Mouse (Mus musculus): ENCODE data around the gene Sgcd. TPM values are rescaled to one million over a fixed set of nuclear protein-coding genes. Genes with fewer than 3 reads are reported as not detected.
A peak's percentile ranks its signal among the peaks of the same experiment; 100 is the strongest.

Gene Sgcd
- polyA plus RNA-seq, 1 experiment from 2014 or later: 3.7 TPM

- no peak overlapping the region for H3K4me2 ChIP-seq (ENCODE audit: low read length)
- H3K9ac ChIP-seq (replicated peaks; ENCODE audit: low read depth, low read length): no peak overlapping the region
- H3K4me1 ChIP-seq (replicated peaks; ENCODE audit: control insufficient read depth, insufficient read depth, low read length): no peaks in the 10 kb centered on the region
- H3K4me3 ChIP-seq (replicated peaks; ENCODE audit: low read length): no peak overlapping the region
- H3K36me3 ChIP-seq (ENCODE audit: control insufficient read depth, insufficient read depth): no peaks in the 10 kb centered on the region
- H3K27ac ChIP-seq (ENCODE audit: low read length): no peak overlapping the region
- H3K9me3 ChIP-seq (ENCODE audit: control insufficient read depth, low read length): no peaks in the 10 kb centered on the region
- 77% methylated on average over 1 of the region's 1 CpGs for WGBS
- ATAC-seq: no peak
- H3K27me3 ChIP-seq (replicated peaks; ENCODE audit: control insufficient read depth, insufficient read depth, low read length): no peaks in the 10 kb centered on the region
Observed at GRCm38 (mm10) chr11:47297805-47298340, 690.9 kb downstream of the Sgcd start.

- Histone ChIP-seq H3K9ac (replicated peaks; ENCODE audit: low read depth, low read length) (no peak overlapping the region), H3K4me3 (replicated peaks; ENCODE audit: low read length) (no peak overlapping the region), H3K4me1 (replicated peaks; ENCODE audit: control insufficient read depth, insufficient read depth, low read length) (no peaks in the 10 kb centered on the region), H3K36me3 (ENCODE audit: control insufficient read depth, insufficient read depth) (no peaks in the 10 kb centered on the region), H3K9me3 (ENCODE audit: control insufficient read depth, low read length) (no peaks in the 10 kb centered on the region), H3K4me2 (ENCODE audit: low read length) (no peak overlapping the region), H3K27ac (ENCODE audit: low read length) (no peak overlapping the region), H3K27me3 (replicated peaks; ENCODE audit: control insufficient read depth, insufficient read depth, low read length) (no peaks in the 10 kb centered on the region)
- WGBS: 91% methylated on average over 1 of the region's 1 CpGs
- ATAC-seq: no peak
Observed at GRCm38 (mm10) chr11:47294741-47295140, 694.0 kb downstream of the Sgcd start.

- Histone ChIP-seq H3K9ac (replicated peaks; ENCODE audit: low read depth, low read length) (no peak overlapping the region), H3K4me2 (ENCODE audit: low read length) (no peak overlapping the region), H3K27ac (ENCODE audit: low read length) (no peak overlapping the region), H3K9me3 (ENCODE audit: control insufficient read depth, low read length) (no peaks in the 10 kb centered on the region), H3K4me3 (replicated peaks; ENCODE audit: low read length) (no peak overlapping the region), H3K27me3 (replicated peaks; ENCODE audit: control insufficient read depth, insufficient read depth, low read length) (no peaks in the 10 kb centered on the region), H3K36me3 (ENCODE audit: control insufficient read depth, insufficient read depth) (no peaks in the 10 kb centered on the region), H3K4me1 (replicated peaks; ENCODE audit: control insufficient read depth, insufficient read depth, low read length) (no peaks in the 10 kb centered on the region)
- no peak for ATAC-seq
- 15% methylated on average over 4 of the region's 4 CpGs for WGBS
Observed at GRCm38 (mm10) chr11:47276586-47276985, 712.2 kb downstream of the Sgcd start.

- H3K27me3 ChIP-seq (replicated peaks; ENCODE audit: control insufficient read depth, insufficient read depth, low read length): no peaks in the 10 kb centered on the region
- H3K9ac ChIP-seq (replicated peaks; ENCODE audit: low read depth, low read length): no peak overlapping the region
- H3K9me3 ChIP-seq (ENCODE audit: control insufficient read depth, low read length): no peaks in the 10 kb centered on the region
- H3K27ac ChIP-seq (ENCODE audit: low read length): no peak overlapping the region
- H3K4me3 ChIP-seq (replicated peaks; ENCODE audit: low read length): no peak overlapping the region
- no peaks in the 10 kb centered on the region for H3K36me3 ChIP-seq (ENCODE audit: control insufficient read depth, insufficient read depth)
- WGBS: 70% methylated on average over 4 of the region's 4 CpGs
- ATAC-seq: no peak
- no peak overlapping the region for H3K4me2 ChIP-seq (ENCODE audit: low read length)
- no peaks in the 10 kb centered on the region for H3K4me1 ChIP-seq (replicated peaks; ENCODE audit: control insufficient read depth, insufficient read depth, low read length)
Observed at GRCm38 (mm10) chr11:47268556-47268955, 720.2 kb downstream of the Sgcd start.

GRCm38 (mm10) chr11:47264267-47264984, 724.3 kb downstream of the Sgcd start:
- ATAC-seq: peak; percentile 87
- Histone ChIP-seq H3K4me1 (replicated peaks; ENCODE audit: control insufficient read depth, insufficient read depth, low read length) (no peaks in the 10 kb centered on the region), H3K4me3 (replicated peaks; ENCODE audit: low read length) (no peak overlapping the region), H3K4me2 (ENCODE audit: low read length) (no peak overlapping the region), H3K27ac (ENCODE audit: low read length) (no peak overlapping the region), H3K9me3 (ENCODE audit: control insufficient read depth, low read length) (no peaks in the 10 kb centered on the region), H3K27me3 (replicated peaks; ENCODE audit: control insufficient read depth, insufficient read depth, low read length) (no peaks in the 10 kb centered on the region), H3K36me3 (ENCODE audit: control insufficient read depth, insufficient read depth) (no peaks in the 10 kb centered on the region), H3K9ac (replicated peaks; ENCODE audit: low read depth, low read length) (no peak overlapping the region)
- 38% methylated on average over 9 of the region's 9 CpGs for WGBS

GRCm38 (mm10) chr11:47250301-47250700, 738.5 kb downstream of the Sgcd start:
- WGBS: 54% methylated on average over 7 of the region's 7 CpGs
- no peak overlapping the region for H3K4me2 ChIP-seq (ENCODE audit: low read length)

GRCm38 (mm10) chr11:47248345-47248893, 740.4 kb downstream of the Sgcd start:
- Histone ChIP-seq H3K9ac (replicated peaks; ENCODE audit: low read depth, low read length) (no peak overlapping the region), H3K9me3 (ENCODE audit: control insufficient read depth, low read length) (no peaks in the 10 kb centered on the region), H3K4me1 (replicated peaks; ENCODE audit: control insufficient read depth, insufficient read depth, low read length) (peaks cover 11% of the 10 kb centered on the region; the same call in 1 of the 2 replicates), H3K27ac (ENCODE audit: low read length) (no peak overlapping the region), H3K27me3 (replicated peaks; ENCODE audit: control insufficient read depth, insufficient read depth, low read length) (no peaks in the 10 kb centered on the region), H3K36me3 (ENCODE audit: control insufficient read depth, insufficient read depth) (no peaks in the 10 kb centered on the region), H3K4me2 (ENCODE audit: low read length) (no peak overlapping the region), H3K4me3 (replicated peaks; ENCODE audit: low read length) (no peak overlapping the region)
- ATAC-seq: peak; percentile 78
- WGBS: 43% methylated on average over 4 of the region's 4 CpGs

More at GRCm38 (mm10) chr11:47250301-47250700, 738.5 kb downstream of the Sgcd start:
- H3K27ac ChIP-seq (ENCODE audit: low read length): no peak overlapping the region
- H3K36me3 ChIP-seq (ENCODE audit: control insufficient read depth, insufficient read depth): no peaks in the 10 kb centered on the region
- no peak overlapping the region for H3K9ac ChIP-seq (replicated peaks; ENCODE audit: low read depth, low read length)
- peaks cover 11% of the 10 kb centered on the region; the same call in 1 of the 2 replicates for H3K4me1 ChIP-seq (replicated peaks; ENCODE audit: control insufficient read depth, insufficient read depth, low read length)
- ATAC-seq: no peak
- no peaks in the 10 kb centered on the region for H3K27me3 ChIP-seq (replicated peaks; ENCODE audit: control insufficient read depth, insufficient read depth, low read length)
- H3K4me3 ChIP-seq (replicated peaks; ENCODE audit: low read length): no peak overlapping the region
- no peaks in the 10 kb centered on the region for H3K9me3 ChIP-seq (ENCODE audit: control insufficient read depth, low read length)

GRCm38 (mm10) chr11:47247703-47248344, 740.9 kb downstream of the Sgcd start:
- no peak overlapping the region for H3K27ac ChIP-seq (ENCODE audit: low read length)
- no peak for ATAC-seq
- no peaks in the 10 kb centered on the region for H3K36me3 ChIP-seq (ENCODE audit: control insufficient read depth, insufficient read depth)
- no peak overlapping the region for H3K4me2 ChIP-seq (ENCODE audit: low read length)
- H3K9ac ChIP-seq (replicated peaks; ENCODE audit: low read depth, low read length): no peak overlapping the region
- 46% methylated on average over 8 of the region's 8 CpGs for WGBS
- H3K27me3 ChIP-seq (replicated peaks; ENCODE audit: control insufficient read depth, insufficient read depth, low read length): no peaks in the 10 kb centered on the region
- no peak overlapping the region for H3K4me3 ChIP-seq (replicated peaks; ENCODE audit: low read length)
- peaks cover 11% of the 10 kb centered on the region; the same call in 1 of the 2 replicates for H3K4me1 ChIP-seq (replicated peaks; ENCODE audit: control insufficient read depth, insufficient read depth, low read length)
- H3K9me3 ChIP-seq (ENCODE audit: control insufficient read depth, low read length): no peaks in the 10 kb centered on the region

DNA sequence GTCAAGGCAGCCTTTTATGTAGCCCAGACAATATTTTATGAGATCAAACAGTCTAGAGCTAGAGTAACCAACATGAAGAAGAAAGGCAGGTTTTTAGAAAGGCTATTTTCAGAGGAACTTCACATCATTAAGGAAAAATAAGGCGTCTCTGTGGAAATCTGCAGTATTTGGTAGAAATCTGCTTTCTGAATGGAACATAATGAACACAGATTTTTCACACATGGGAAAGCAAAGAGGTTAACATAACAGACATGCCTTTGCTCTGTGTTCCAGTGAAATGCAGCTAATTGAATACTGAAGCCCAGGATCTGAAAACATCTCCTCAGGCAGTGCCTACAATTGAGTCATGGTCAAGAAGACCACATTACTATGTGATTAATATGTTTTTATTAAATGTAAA, 746.4 kb downstream of the Sgcd start:
- 12% methylated on average over 1 of the region's 1 CpGs for WGBS
- Histone ChIP-seq H3K4me3 (replicated peaks; ENCODE audit: low read length) (no peak overlapping the region), H3K27ac (ENCODE audit: low read length) (no peak overlapping the region), H3K9me3 (ENCODE audit: control insufficient read depth, low read length) (no peaks in the 10 kb centered on the region), H3K9ac (replicated peaks; ENCODE audit: low read depth, low read length) (no peak overlapping the region), H3K4me1 (replicated peaks; ENCODE audit: control insufficient read depth, insufficient read depth, low read length) (no peaks in the 10 kb centered on the region), H3K27me3 (replicated peaks; ENCODE audit: control insufficient read depth, insufficient read depth, low read length) (no peaks in the 10 kb centered on the region), H3K36me3 (ENCODE audit: control insufficient read depth, insufficient read depth) (no peaks in the 10 kb centered on the region), H3K4me2 (ENCODE audit: low read length) (no peak overlapping the region)
- peak; percentile 36; the same call in 1 of the 2 replicates for ATAC-seq

All from forebrain, embryonic 16.5 days (tissue).